Mouse (Mus musculus) liver, embryonic 14.5 days (tissue): Measurements from ENCODE around the gene Hoxc13.

Experiments
- CTCF ChIP-seq: IDR thresholded peaks from 2 replicates; pipeline ENCODE4 v1.5.1; 2016; ENCODE audit warnings: antibody characterized with exemption, low read depth, control low read depth
- EP300 ChIP-seq: IDR thresholded peaks from 2 replicates; pipeline ENCODE4 v1.6.1; 2016; ENCODE audit warnings: antibody characterized with exemption, low read depth

GRCm38 (mm10) chr15:102969296-102969695, 48.4 kb downstream of the Hoxc13 start:
- no peak for TF ChIP-seq CTCF
- no peak for TF ChIP-seq EP300
